Mouse (Mus musculus): ENCODE measurements at regions not wholly inside any gene's neighbourhood (a gene's known extent, or its start where the extent isn't known, plus 50 kb on each side); places are given as distances from the start of the nearest gene placed in this dataset.

- Histone ChIP-seq H3K27ac (ENCODE audit: low read length) (no peak overlapping the region), H3K36me3 (ENCODE audit: control insufficient read depth, insufficient read depth, low read length) (no peaks in the 10 kb centered on the region), H3K4me1 (replicated peaks; ENCODE audit: control insufficient read depth, insufficient read depth, low read length) (no peaks in the 10 kb centered on the region), H3K4me2 (ENCODE audit: low read depth, low read length) (no peak overlapping the region), H3K4me3 (ENCODE audit: low read length) (no peak overlapping the region), H3K27me3 (ENCODE audit: control insufficient read depth, insufficient read depth, low read depth, low read length) (no peaks in the 10 kb centered on the region), H3K9me3 (ENCODE audit: control insufficient read depth, low read length) (no peaks in the 10 kb centered on the region), H3K9ac (ENCODE audit: low read length) (no peak overlapping the region)
- WGBS, result 26% methylated on average over 13 of the region's 13 CpGs
- no peak for ATAC-seq (ENCODE audit: low read depth)
Observed at GRCm38 (mm10) chr4:8381408-8382124, 142.7 kb upstream of the Car8 start.

GRCm38 (mm10) chr4:8380711-8381338 is 142.0 kb upstream of the Car8 start:
- Histone ChIP-seq H3K9ac (ENCODE audit: low read length) (no peak overlapping the region), H3K36me3 (ENCODE audit: control insufficient read depth, insufficient read depth, low read length) (no peaks in the 10 kb centered on the region), H3K27ac (ENCODE audit: low read length) (no peak overlapping the region), H3K4me3 (ENCODE audit: low read length) (no peak overlapping the region), H3K9me3 (ENCODE audit: control insufficient read depth, low read length) (no peaks in the 10 kb centered on the region), H3K4me1 (replicated peaks; ENCODE audit: control insufficient read depth, insufficient read depth, low read length) (no peaks in the 10 kb centered on the region), H3K27me3 (ENCODE audit: control insufficient read depth, insufficient read depth, low read depth, low read length) (no peaks in the 10 kb centered on the region), H3K4me2 (ENCODE audit: low read depth, low read length) (no peak overlapping the region)
- WGBS, result 43% methylated on average over 5 of the region's 5 CpGs
- ATAC-seq (ENCODE audit: low read depth), result peak; percentile 60; the same call in 1 of the 2 replicates

GRCm38 (mm10) chr4:8374737-8375489 is 136.1 kb upstream of the Car8 start:
- Histone ChIP-seq H3K9me3 (ENCODE audit: control insufficient read depth, low read length) (no peaks in the 10 kb centered on the region), H3K4me3 (ENCODE audit: low read length) (no peak overlapping the region), H3K9ac (ENCODE audit: low read length) (no peak overlapping the region), H3K27ac (ENCODE audit: low read length) (no peak overlapping the region), H3K4me1 (replicated peaks; ENCODE audit: control insufficient read depth, insufficient read depth, low read length) (no peaks in the 10 kb centered on the region), H3K36me3 (ENCODE audit: control insufficient read depth, insufficient read depth, low read length) (no peaks in the 10 kb centered on the region), H3K27me3 (ENCODE audit: control insufficient read depth, insufficient read depth, low read depth, low read length) (no peaks in the 10 kb centered on the region), H3K4me2 (ENCODE audit: low read depth, low read length) (no peak overlapping the region)
- 72% methylated on average over 6 of the region's 6 CpGs for WGBS
- no peak for ATAC-seq (ENCODE audit: low read depth)

- no peaks in the 10 kb centered on the region for H3K9me3 ChIP-seq (ENCODE audit: control insufficient read depth, low read length)
- H3K9ac ChIP-seq (ENCODE audit: low read length), result no peak overlapping the region
- no peaks in the 10 kb centered on the region for H3K4me1 ChIP-seq (replicated peaks; ENCODE audit: control insufficient read depth, insufficient read depth, low read length)
- no peak for ATAC-seq (ENCODE audit: low read depth)
- 68% methylated on average over 3 of the region's 3 CpGs for WGBS
- H3K36me3 ChIP-seq (ENCODE audit: control insufficient read depth, insufficient read depth, low read length), result no peaks in the 10 kb centered on the region
- no peak overlapping the region for H3K4me2 ChIP-seq (ENCODE audit: low read depth, low read length)
- no peak overlapping the region for H3K4me3 ChIP-seq (ENCODE audit: low read length)
- no peak overlapping the region for H3K27ac ChIP-seq (ENCODE audit: low read length)
- H3K27me3 ChIP-seq (ENCODE audit: control insufficient read depth, insufficient read depth, low read depth, low read length), result no peaks in the 10 kb centered on the region
Observed at GRCm38 (mm10) chr4:8374061-8374460, 135.2 kb upstream of the Car8 start.

- no peak for ATAC-seq (ENCODE audit: low read depth)
- Histone ChIP-seq H3K9ac (ENCODE audit: low read length) (no peak overlapping the region), H3K4me1 (replicated peaks; ENCODE audit: control insufficient read depth, insufficient read depth, low read length) (no peaks in the 10 kb centered on the region), H3K4me2 (ENCODE audit: low read depth, low read length) (no peak overlapping the region), H3K4me3 (ENCODE audit: low read length) (no peak overlapping the region), H3K9me3 (ENCODE audit: control insufficient read depth, low read length) (no peaks in the 10 kb centered on the region), H3K27me3 (ENCODE audit: control insufficient read depth, insufficient read depth, low read depth, low read length) (no peaks in the 10 kb centered on the region), H3K36me3 (ENCODE audit: control insufficient read depth, insufficient read depth, low read length) (no peaks in the 10 kb centered on the region), H3K27ac (ENCODE audit: low read length) (no peak overlapping the region)
- WGBS, result 57% methylated on average over 3 of the region's 3 CpGs
Observed at GRCm38 (mm10) chr4:8372069-8372468, 133.2 kb upstream of the Car8 start.

GRCm38 (mm10) chr4:8370786-8371185 is 131.9 kb upstream of the Car8 start:
- Histone ChIP-seq H3K4me1 (replicated peaks; ENCODE audit: control insufficient read depth, insufficient read depth, low read length) (no peaks in the 10 kb centered on the region), H3K9me3 (ENCODE audit: control insufficient read depth, low read length) (no peaks in the 10 kb centered on the region), H3K4me2 (ENCODE audit: low read depth, low read length) (no peak overlapping the region), H3K27me3 (ENCODE audit: control insufficient read depth, insufficient read depth, low read depth, low read length) (no peaks in the 10 kb centered on the region), H3K36me3 (ENCODE audit: control insufficient read depth, insufficient read depth, low read length) (no peaks in the 10 kb centered on the region), H3K27ac (ENCODE audit: low read length) (no peak overlapping the region), H3K9ac (ENCODE audit: low read length) (no peak overlapping the region), H3K4me3 (ENCODE audit: low read length) (no peak overlapping the region)
- WGBS, result 50% methylated on average over 9 of the region's 9 CpGs
- ATAC-seq (ENCODE audit: low read depth), result peak; percentile 43; the same call in 1 of the 2 replicates

- no peak overlapping the region for H3K9ac ChIP-seq (ENCODE audit: low read length)
- H3K9me3 ChIP-seq (ENCODE audit: control insufficient read depth, low read length), result no peaks in the 10 kb centered on the region
- H3K27me3 ChIP-seq (ENCODE audit: control insufficient read depth, insufficient read depth, low read depth, low read length), result no peaks in the 10 kb centered on the region
- peak; percentile 57; the same call in 1 of the 2 replicates for ATAC-seq (ENCODE audit: low read depth)
- H3K4me1 ChIP-seq (replicated peaks; ENCODE audit: control insufficient read depth, insufficient read depth, low read length), result no peaks in the 10 kb centered on the region
- no peak overlapping the region for H3K4me3 ChIP-seq (ENCODE audit: low read length)
- no peak overlapping the region for H3K27ac ChIP-seq (ENCODE audit: low read length)
- WGBS, result 56% methylated on average over 13 of the region's 13 CpGs
- no peak overlapping the region for H3K4me2 ChIP-seq (ENCODE audit: low read depth, low read length)
- no peaks in the 10 kb centered on the region for H3K36me3 ChIP-seq (ENCODE audit: control insufficient read depth, insufficient read depth, low read length)
Observed at GRCm38 (mm10) chr4:8367487-8368276, 128.8 kb upstream of the Car8 start.

GRCm38 (mm10) chr4:8366978-8367377 is 128.1 kb upstream of the Car8 start:
- no peaks in the 10 kb centered on the region for H3K36me3 ChIP-seq (ENCODE audit: control insufficient read depth, insufficient read depth, low read length)
- H3K9me3 ChIP-seq (ENCODE audit: control insufficient read depth, low read length), result no peaks in the 10 kb centered on the region
- H3K4me2 ChIP-seq (ENCODE audit: low read depth, low read length), result no peak overlapping the region
- H3K27me3 ChIP-seq (ENCODE audit: control insufficient read depth, insufficient read depth, low read depth, low read length), result no peaks in the 10 kb centered on the region
- ATAC-seq (ENCODE audit: low read depth), result no peak
- no peak overlapping the region for H3K27ac ChIP-seq (ENCODE audit: low read length)
- H3K4me1 ChIP-seq (replicated peaks; ENCODE audit: control insufficient read depth, insufficient read depth, low read length), result no peaks in the 10 kb centered on the region
- WGBS, result 54% methylated on average over 4 of the region's 4 CpGs
- H3K4me3 ChIP-seq (ENCODE audit: low read length), result no peak overlapping the region
- H3K9ac ChIP-seq (ENCODE audit: low read length), result no peak overlapping the region

- Histone ChIP-seq H3K4me2 (ENCODE audit: low read depth, low read length) (no peak overlapping the region), H3K27ac (ENCODE audit: low read length) (no peak overlapping the region), H3K9me3 (ENCODE audit: control insufficient read depth, low read length) (no peaks in the 10 kb centered on the region), H3K36me3 (ENCODE audit: control insufficient read depth, insufficient read depth, low read length) (no peaks in the 10 kb centered on the region), H3K4me1 (replicated peaks; ENCODE audit: control insufficient read depth, insufficient read depth, low read length) (no peaks in the 10 kb centered on the region), H3K9ac (ENCODE audit: low read length) (no peak overlapping the region), H3K4me3 (ENCODE audit: low read length) (no peak overlapping the region), H3K27me3 (ENCODE audit: control insufficient read depth, insufficient read depth, low read depth, low read length) (no peaks in the 10 kb centered on the region)
- 66% methylated on average over 4 of the region's 4 CpGs for WGBS
- ATAC-seq (ENCODE audit: low read depth), result no peak
Observed at GRCm38 (mm10) chr4:8362409-8362808, 123.6 kb upstream of the Car8 start.
